Mouse (Mus musculus): ENCODE data around the gene Dnajb14.

DNA sequence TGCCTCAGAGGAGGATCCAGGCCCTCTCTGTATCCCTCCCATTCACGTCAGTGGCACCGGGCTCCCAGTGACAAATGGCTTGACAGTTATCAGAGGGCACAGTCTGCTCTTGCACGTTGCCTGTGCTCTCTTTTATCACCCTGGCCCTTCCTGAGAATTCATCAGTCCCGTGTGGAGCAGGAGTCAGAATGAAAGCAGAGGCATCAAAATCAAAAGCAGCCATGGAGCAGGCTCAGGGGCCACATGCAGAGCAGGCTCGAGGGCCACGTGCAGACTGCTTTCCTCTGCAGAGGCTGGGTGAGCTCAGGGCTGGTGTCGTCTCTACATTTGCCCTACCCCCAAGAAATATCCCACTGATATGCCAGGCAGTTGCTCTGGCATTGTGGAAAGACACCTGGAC is 84.3 kb downstream of the Dnajb14 start:
- no peak for TF ChIP-seq POLR2A (IDR thresholded peaks at IDR 0.05; ENCODE audit: borderline replicate concordance, extremely low read depth, insufficient read depth, insufficient read length, poor library complexity, severe bottlenecking)
- TF ChIP-seq CTCF (IDR thresholded peaks at IDR 0.05; ENCODE audit: borderline replicate concordance, extremely low read depth, insufficient read depth, insufficient read length): no peak

Measured in brain, embryonic 14.5 days (tissue).